Comparison of ENCODE assay signal across 11 mouse cellular contexts in the genomic region with DNA sequence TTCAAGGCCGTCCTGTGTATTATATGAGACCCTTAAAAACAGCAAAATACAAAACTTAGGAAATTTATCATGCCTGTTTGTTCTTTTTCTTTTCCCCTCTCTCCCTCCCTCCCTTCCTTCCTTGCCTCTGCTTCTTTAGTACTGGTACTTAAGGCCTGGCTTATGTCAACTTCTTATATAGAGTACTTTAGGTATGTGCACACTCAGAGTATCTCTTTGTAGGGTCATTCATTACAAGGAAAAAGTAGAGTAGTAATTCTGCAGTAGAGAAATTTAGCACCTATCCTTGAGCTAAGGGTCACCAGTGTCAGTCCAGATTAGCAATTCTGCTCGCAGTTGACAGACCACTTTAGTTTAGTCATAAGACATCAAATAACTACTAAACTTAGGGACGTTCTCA. TPM values are rescaled to one million over a fixed set of nuclear protein-coding genes. Genes with fewer than 3 reads are reported as not detected.
"Had no signal": no experiment of that assay in that cellular context is flagged by ENCODE, and none has a peak within 500 bp of the region (broad histone marks: within the 10 kb centered on the region; RNA-seq: fewer than 3 reads in every experiment).

No protein-coding gene starts in this region.

- H3K27ac ChIP-seq: left cerebral cortex, adult 2 months; liver, embryonic 14.5 days; midbrain, embryonic 13.5 days; stomach, embryonic 15.5 days had no signal

- H3K9me3 ChIP-seq: limb, embryonic 10.5 days; midbrain, embryonic 13.5 days; stomach, embryonic 15.5 days had no signal

- H3K9ac ChIP-seq: liver, embryonic 14.5 days; lung, embryonic 14.5 days; midbrain, embryonic 13.5 days; stomach, embryonic 15.5 days had no signal

- ATAC-seq: intestine, postnatal 0 days; midbrain, embryonic 13.5 days had no signal

- H3K4me2 ChIP-seq: lung, embryonic 14.5 days; midbrain, embryonic 13.5 days; stomach, embryonic 15.5 days had no signal

- H3K4me3 ChIP-seq: left cerebral cortex, adult 2 months; limb, embryonic 10.5 days; midbrain, embryonic 13.5 days; stomach, embryonic 15.5 days had no signal

- H3K4me1 ChIP-seq: midbrain, embryonic 13.5 days; stomach, embryonic 15.5 days had no signal

- H3K27me3 ChIP-seq: midbrain, embryonic 13.5 days; stomach, embryonic 15.5 days had no signal

- DNase-seq: kidney, postnatal 14 days; lung, embryonic 14.5 days; right cerebral cortex, postnatal 14 days had no signal

RNA-seq across cellular contexts. Expression of gene Slc39a5, which starts 24.2 kb away (rescaled TPM):
- total RNA-seq: layer of hippocampus, postnatal 25 days; left cerebral cortex, adult 2 months; megakaryocyte progenitor cell, adult 5-6 weeks had no signal
